Mouse (Mus musculus): ENCODE results near the gene Ctnnbl1. TPM values are rescaled to one million over a fixed set of nuclear protein-coding genes. Genes with fewer than 3 reads are reported as not detected.

Gene Ctnnbl1
- polyA plus RNA-seq, 1 experiment = 95.0 TPM

DNA sequence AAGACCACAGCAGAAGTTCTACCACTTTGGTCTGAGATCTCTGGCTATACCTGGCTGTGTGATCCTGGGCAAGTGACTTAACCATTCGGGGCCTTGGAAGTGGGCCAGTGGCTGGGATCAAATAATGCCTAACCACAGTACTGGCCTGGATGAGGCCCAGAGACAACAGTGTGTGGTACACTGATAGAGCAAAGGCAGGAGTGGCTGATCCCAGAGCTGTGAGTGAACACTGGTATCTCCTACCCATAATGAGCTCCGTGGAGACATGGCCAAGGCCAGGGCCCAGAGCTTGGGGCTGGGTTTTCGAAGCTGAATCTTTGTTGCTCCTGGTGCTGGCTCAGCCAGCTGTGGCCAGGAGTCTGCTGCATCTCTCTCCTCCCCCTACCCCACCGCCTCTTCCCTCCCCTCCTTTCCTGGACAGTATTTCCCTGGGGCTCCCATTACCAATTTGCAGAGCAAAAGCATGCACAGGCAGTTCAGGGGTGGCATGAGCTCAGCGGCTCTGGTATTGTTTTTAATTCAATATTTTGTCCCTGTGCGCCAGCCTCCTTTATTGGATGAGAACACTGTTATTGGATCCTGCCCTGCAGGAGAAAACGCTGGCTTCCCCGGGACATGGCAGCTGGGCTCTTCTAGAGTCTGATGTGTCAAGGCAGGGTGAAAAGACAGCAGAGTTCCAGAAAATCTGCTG lies 13.2 kb upstream of the Ctnnbl1 start:
- H3K27me3 ChIP-seq (ENCODE audit: control insufficient read depth, insufficient read depth, low read length) = no peaks in the 10 kb centered on the region
- no peak overlapping the region for H3K4me3 ChIP-seq (ENCODE audit: control insufficient read depth, low read depth, low read length)
- no peaks in the 10 kb centered on the region for H3K36me3 ChIP-seq (ENCODE audit: control insufficient read depth, insufficient read depth, low read length)
- no peaks in the 10 kb centered on the region for H3K4me1 ChIP-seq (ENCODE audit: control insufficient read depth, insufficient read depth, low read length)
- TF ChIP-seq POLR2A (IDR thresholded peaks at IDR 0.05; ENCODE audit: control insufficient read depth, low read depth, low read length) (no peak), CTCF (IDR thresholded peaks at IDR 0.05; ENCODE audit: control insufficient read depth, insufficient read depth, insufficient replicate concordance, low read depth, low read length) (no peak)
- no peak overlapping the region for H3K27ac ChIP-seq (ENCODE audit: control insufficient read depth, insufficient read depth, low read depth, low read length)

DNA sequence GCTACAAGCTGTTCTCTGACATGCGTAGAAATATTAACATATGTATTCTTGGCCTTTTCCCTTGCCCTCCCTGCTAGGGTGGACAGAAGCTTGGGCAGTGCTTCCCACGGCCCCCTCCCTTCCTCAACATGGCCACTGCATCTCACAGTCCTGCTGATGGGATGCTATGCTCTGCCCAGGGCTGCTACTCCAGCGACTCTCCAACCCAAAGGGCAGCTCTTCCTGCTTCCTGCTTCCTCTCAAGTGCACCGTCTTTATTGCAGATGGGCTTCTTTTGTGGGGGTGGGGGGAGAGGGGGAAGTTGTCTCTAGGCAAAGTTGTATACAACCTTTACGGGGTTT lies 12.7 kb upstream of the Ctnnbl1 start:
- TF ChIP-seq CTCF (IDR thresholded peaks at IDR 0.05; ENCODE audit: control insufficient read depth, insufficient read depth, insufficient replicate concordance, low read depth, low read length) (no peak), POLR2A (IDR thresholded peaks at IDR 0.05; ENCODE audit: control insufficient read depth, low read depth, low read length) (no peak)
- Histone ChIP-seq H3K4me1 (ENCODE audit: control insufficient read depth, insufficient read depth, low read length) (no peaks in the 10 kb centered on the region), H3K27ac (ENCODE audit: control insufficient read depth, insufficient read depth, low read depth, low read length) (no peak overlapping the region), H3K4me3 (ENCODE audit: control insufficient read depth, low read depth, low read length) (no peak overlapping the region), H3K36me3 (ENCODE audit: control insufficient read depth, insufficient read depth, low read length) (no peaks in the 10 kb centered on the region), H3K27me3 (ENCODE audit: control insufficient read depth, insufficient read depth, low read length) (no peaks in the 10 kb centered on the region)

DNA sequence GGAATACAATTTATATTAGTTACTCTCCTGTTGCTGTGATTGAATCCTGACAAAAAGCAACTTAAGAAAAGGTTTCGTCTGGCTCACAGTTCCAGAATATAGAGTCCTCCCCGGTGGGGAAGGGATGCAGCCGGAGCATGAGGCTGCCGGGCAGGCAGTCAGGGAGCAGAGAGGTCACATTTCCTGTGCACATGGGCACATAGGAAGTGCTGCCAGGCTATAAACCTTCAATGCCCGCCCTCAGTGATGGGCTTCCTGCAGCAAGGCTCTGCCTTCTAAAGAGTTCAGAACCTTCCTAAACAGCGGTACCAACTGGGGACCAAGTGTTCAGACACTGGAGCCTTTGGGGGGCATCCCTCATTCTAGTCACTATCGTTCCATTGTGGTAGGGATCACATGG lies 7.4 kb downstream of the Ctnnbl1 start:
- H3K27me3 ChIP-seq (ENCODE audit: control insufficient read depth, insufficient read depth, low read length) = no peaks in the 10 kb centered on the region
- H3K27ac ChIP-seq (ENCODE audit: control insufficient read depth, insufficient read depth, low read depth, low read length) = no peak overlapping the region
- H3K4me3 ChIP-seq (ENCODE audit: control insufficient read depth, low read depth, low read length) = no peak overlapping the region
- TF ChIP-seq POLR2A (IDR thresholded peaks at IDR 0.05; ENCODE audit: control insufficient read depth, low read depth, low read length) = no peak
- TF ChIP-seq CTCF (IDR thresholded peaks at IDR 0.05; ENCODE audit: control insufficient read depth, insufficient read depth, insufficient replicate concordance, low read depth, low read length) = no peak
- H3K4me1 ChIP-seq (ENCODE audit: control insufficient read depth, insufficient read depth, low read length) = no peaks in the 10 kb centered on the region
- no peaks in the 10 kb centered on the region for H3K36me3 ChIP-seq (ENCODE audit: control insufficient read depth, insufficient read depth, low read length)

DNA sequence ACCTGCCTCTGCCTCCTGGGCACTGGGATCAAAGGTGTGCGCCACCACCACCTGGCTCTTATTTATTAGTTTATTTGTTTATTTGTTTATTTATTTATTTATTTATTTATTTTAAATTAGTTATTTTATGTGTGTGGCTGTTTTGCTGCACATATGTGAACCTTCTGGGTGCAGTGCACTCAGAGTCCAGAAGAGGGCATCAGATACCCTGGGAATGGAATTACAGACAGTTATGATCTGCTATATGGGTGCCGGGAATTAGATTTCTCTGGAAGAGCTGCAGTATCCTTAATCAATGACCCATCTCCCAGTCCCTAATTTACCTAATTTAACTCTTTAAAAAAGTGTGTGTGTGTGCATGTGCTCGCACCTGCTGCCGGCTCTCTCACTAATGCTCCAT lies 8.5 kb downstream of the Ctnnbl1 start:
- TF ChIP-seq CTCF (IDR thresholded peaks at IDR 0.05; ENCODE audit: control insufficient read depth, insufficient read depth, insufficient replicate concordance, low read depth, low read length) = no peak
- no peak for TF ChIP-seq POLR2A (IDR thresholded peaks at IDR 0.05; ENCODE audit: control insufficient read depth, low read depth, low read length)
- no peaks in the 10 kb centered on the region for H3K36me3 ChIP-seq (ENCODE audit: control insufficient read depth, insufficient read depth, low read length)
- H3K4me3 ChIP-seq (ENCODE audit: control insufficient read depth, low read depth, low read length) = no peak overlapping the region
- H3K27me3 ChIP-seq (ENCODE audit: control insufficient read depth, insufficient read depth, low read length) = no peaks in the 10 kb centered on the region
- no peak overlapping the region for H3K27ac ChIP-seq (ENCODE audit: control insufficient read depth, insufficient read depth, low read depth, low read length)
- H3K4me1 ChIP-seq (ENCODE audit: control insufficient read depth, insufficient read depth, low read length) = no peaks in the 10 kb centered on the region

DNA sequence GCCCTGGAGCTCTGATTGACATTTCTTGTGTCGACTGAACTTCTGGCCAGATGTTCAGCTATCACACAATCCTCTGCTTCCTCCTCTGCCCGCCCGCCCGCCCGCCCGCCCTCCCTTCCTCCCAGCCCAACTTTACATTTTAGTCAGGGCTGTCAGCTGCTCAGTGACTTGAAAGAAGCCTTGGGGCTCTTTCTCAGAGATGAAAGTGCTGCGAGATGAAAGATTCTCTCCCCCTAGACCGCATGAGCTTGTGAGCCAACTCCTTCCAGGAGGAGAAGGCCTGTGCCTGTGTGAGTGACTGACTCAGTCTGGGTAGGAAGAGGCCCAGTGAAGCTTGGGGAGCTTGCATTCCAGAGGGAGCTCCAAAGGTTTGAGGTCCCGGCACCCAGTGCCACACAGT lies 9.4 kb downstream of the Ctnnbl1 start:
- H3K4me3 ChIP-seq (ENCODE audit: control insufficient read depth, low read depth, low read length) = no peak overlapping the region

DNA sequence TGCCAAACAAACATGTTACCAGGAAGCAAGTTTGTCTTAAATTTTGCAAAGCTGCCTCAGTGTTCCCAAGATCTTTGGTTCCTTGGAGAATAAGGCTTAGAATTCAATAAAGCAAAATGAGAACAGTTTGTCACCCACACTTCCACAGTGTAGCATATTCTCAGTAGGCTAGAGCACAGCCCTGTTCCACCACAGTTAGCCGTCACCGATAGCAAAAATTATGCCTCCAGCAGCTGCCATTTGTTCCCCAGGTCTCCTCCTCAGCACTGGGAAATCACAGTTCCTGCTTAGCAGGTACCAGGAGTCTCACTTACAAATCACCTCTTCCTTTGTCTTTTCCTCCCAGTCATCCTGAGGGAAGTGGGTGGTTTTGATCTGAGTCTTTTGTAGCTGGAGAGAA lies 10.8 kb downstream of the Ctnnbl1 start:
- H3K36me3 ChIP-seq (ENCODE audit: control insufficient read depth, insufficient read depth, low read length) = no peaks in the 10 kb centered on the region
- no peaks in the 10 kb centered on the region for H3K4me1 ChIP-seq (ENCODE audit: control insufficient read depth, insufficient read depth, low read length)
- no peak overlapping the region for H3K4me3 ChIP-seq (ENCODE audit: control insufficient read depth, low read depth, low read length)
- H3K27me3 ChIP-seq (ENCODE audit: control insufficient read depth, insufficient read depth, low read length) = no peaks in the 10 kb centered on the region
- no peak for TF ChIP-seq CTCF (IDR thresholded peaks at IDR 0.05; ENCODE audit: control insufficient read depth, insufficient read depth, insufficient replicate concordance, low read depth, low read length)
- TF ChIP-seq POLR2A (IDR thresholded peaks at IDR 0.05; ENCODE audit: control insufficient read depth, low read depth, low read length) = no peak
- no peak overlapping the region for H3K27ac ChIP-seq (ENCODE audit: control insufficient read depth, insufficient read depth, low read depth, low read length)

More for the DNA sequence above, 9.4 kb downstream of the Ctnnbl1 start:
- H3K4me1 ChIP-seq (ENCODE audit: control insufficient read depth, insufficient read depth, low read length) = no peaks in the 10 kb centered on the region
- TF ChIP-seq POLR2A (IDR thresholded peaks at IDR 0.05; ENCODE audit: control insufficient read depth, low read depth, low read length) (no peak), CTCF (IDR thresholded peaks at IDR 0.05; ENCODE audit: control insufficient read depth, insufficient read depth, insufficient replicate concordance, low read depth, low read length) (no peak)
- H3K36me3 ChIP-seq (ENCODE audit: control insufficient read depth, insufficient read depth, low read length) = no peaks in the 10 kb centered on the region
- no peaks in the 10 kb centered on the region for H3K27me3 ChIP-seq (ENCODE audit: control insufficient read depth, insufficient read depth, low read length)
- H3K27ac ChIP-seq (ENCODE audit: control insufficient read depth, insufficient read depth, low read depth, low read length) = no peak overlapping the region

DNA sequence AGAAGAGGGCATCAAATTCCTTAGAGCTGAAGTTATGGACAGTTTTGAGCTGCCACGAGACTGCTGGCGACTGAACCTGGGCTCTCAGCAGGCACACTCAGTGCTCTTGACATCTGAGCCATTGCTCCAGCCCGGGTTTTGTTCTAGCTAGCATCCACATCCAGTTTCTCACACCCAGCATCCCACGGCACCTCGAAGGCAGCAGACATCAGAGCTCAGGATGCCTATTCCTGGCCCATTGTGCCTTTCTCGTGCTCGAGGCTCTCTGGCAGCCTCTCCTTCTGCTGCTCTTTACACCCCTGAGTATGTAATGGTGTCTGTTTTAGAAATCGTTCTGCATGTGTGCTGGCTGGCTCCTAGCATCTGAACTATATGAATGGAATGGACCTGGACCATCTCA lies 13.3 kb downstream of the Ctnnbl1 start:
- H3K27me3 ChIP-seq (ENCODE audit: control insufficient read depth, insufficient read depth, low read length) = no peaks in the 10 kb centered on the region
- H3K36me3 ChIP-seq (ENCODE audit: control insufficient read depth, insufficient read depth, low read length) = no peaks in the 10 kb centered on the region
- H3K27ac ChIP-seq (ENCODE audit: control insufficient read depth, insufficient read depth, low read depth, low read length) = no peak overlapping the region
- TF ChIP-seq POLR2A (IDR thresholded peaks at IDR 0.05; ENCODE audit: control insufficient read depth, low read depth, low read length) (no peak), CTCF (IDR thresholded peaks at IDR 0.05; ENCODE audit: control insufficient read depth, insufficient read depth, insufficient replicate concordance, low read depth, low read length) (no peak)
- H3K4me1 ChIP-seq (ENCODE audit: control insufficient read depth, insufficient read depth, low read length) = no peaks in the 10 kb centered on the region
- H3K4me3 ChIP-seq (ENCODE audit: control insufficient read depth, low read depth, low read length) = no peak overlapping the region
